Mouse (Mus musculus): ENCODE data around the gene Rapgef6.

GRCm38 (mm10) chr11:54684831-54685230 lies 162.2 kb downstream of the Rapgef6 start:
- TF ChIP-seq EP300 (IDR thresholded peaks at IDR 0.05; ENCODE audit: insufficient read depth, low read depth, low read length) (no peak), CTCF (IDR thresholded peaks at IDR 0.05; ENCODE audit: low read depth, low read length) (no peak)

Data from ES-Bruce4 (cell line).